Mouse (Mus musculus) heart, embryonic 13.5 days (tissue): ENCODE measurements at regions not wholly inside any gene's neighbourhood (a gene's known extent, or its start where the extent isn't known, plus 50 kb on each side); places are given as distances from the start of the nearest gene placed in this dataset.

Experiments
- ATAC-seq: fragments of 200-750 bp; cut with Nextera tagmentation; 2 replicates; pipeline ENCODE4 v1.8.0; 2017; ENCODE audit warnings: moderate TSS enrichment; ENCODE audit not compliant: insufficient number of reproducible peaks, low FRiP score, low TSS enrichment; ENCODE audit errors: extremely low read depth
- H3K27ac ChIP-seq: fragments of 300-500 bp; sonication (generic); replicated peaks from 2 replicates; pipeline ENCODE4 v1.5.1; 2015; ENCODE audit warnings: moderate library complexity, mild to moderate bottlenecking, inconsistent platforms
- H3K27me3 ChIP-seq: fragments of 300-500 bp; sonication (generic); replicated peaks from 2 replicates; pipeline ENCODE4 v1.6.1; 2015; ENCODE audit warnings: mild to moderate bottlenecking, inconsistent platforms
- H3K36me3 ChIP-seq: fragments of 300-500 bp; sonication (generic); 2 replicates; pipeline ENCODE4 v1.6.1; 2015; ENCODE audit warnings: mild to moderate bottlenecking, inconsistent platforms
- H3K4me1 ChIP-seq: fragments of 300-500 bp; sonication (generic); 2 replicates; pipeline ENCODE4 v1.6.1; 2015; ENCODE audit warnings: inconsistent platforms
- H3K4me2 ChIP-seq: fragments of 300-500 bp; sonication (generic); 2 replicates; pipeline ENCODE4 v1.6.1; 2015; ENCODE audit warnings: inconsistent platforms, mild to moderate bottlenecking, moderate library complexity
- H3K4me3 ChIP-seq: fragments of 300-500 bp; sonication (generic); 2 replicates; pipeline ENCODE4 v1.5.1; 2015; ENCODE audit warnings: moderate library complexity, mild to moderate bottlenecking, inconsistent platforms
- H3K9ac ChIP-seq: fragments of 300-500 bp; sonication (generic); 2 replicates; pipeline ENCODE4 v1.6.1; 2015; ENCODE audit warnings: inconsistent platforms, mild to moderate bottlenecking, moderate library complexity
- H3K9me3 ChIP-seq: fragments of 300-500 bp; sonication (generic); 2 replicates; pipeline ENCODE4 v1.6.1; 2016; ENCODE audit warnings: inconsistent platforms
- WGBS: fragments of 180-500 bp; shearing (Covaris S2); methylation state at CpG from one replicate; pipeline ENCODE4 v1.1.7; 2015; ENCODE audit warnings: mixed read lengths; 5-methylcytosine and 5-hydroxymethylcytosine counted together

- H3K27ac ChIP-seq = no peak overlapping the region
- H3K36me3 ChIP-seq = no peaks in the 10 kb centered on the region
- H3K9me3 ChIP-seq = no peaks in the 10 kb centered on the region
- no peak overlapping the region for H3K4me3 ChIP-seq
- H3K4me1 ChIP-seq = peaks cover 8% of the 10 kb centered on the region
- H3K9ac ChIP-seq = no peak overlapping the region
- no peak for ATAC-seq
- no peak overlapping the region for H3K4me2 ChIP-seq
- H3K27me3 ChIP-seq = no peaks in the 10 kb centered on the region
- 70% methylated on average over 2 of the region's 2 CpGs for WGBS
These were observed 72.1 kb downstream of the Cdc42ep3 start for GRCm38 (mm10) chr17:79282771-79283170.

- Histone ChIP-seq H3K4me3 (no peak overlapping the region), H3K36me3 (no peaks in the 10 kb centered on the region), H3K9ac (no peak overlapping the region), H3K27me3 (no peaks in the 10 kb centered on the region), H3K4me2 (no peak overlapping the region), H3K27ac (no peak overlapping the region), H3K9me3 (no peaks in the 10 kb centered on the region), H3K4me1 (0 out of 2 replicates have a peak, but pooled peaks cover 3% of the 10 kb centered on the region)
- 72% methylated on average over 8 of the region's 8 CpGs for WGBS
- ATAC-seq = no peak
These were observed 81.3 kb downstream of the Cdc42ep3 start for GRCm38 (mm10) chr17:79273551-79273950.

GRCm38 (mm10) chr17:79259691-79260090 is 95.2 kb downstream of the Cdc42ep3 start:
- H3K4me1 ChIP-seq = 0 out of 2 replicates have a peak, but pooled peaks cover 10% of the 10 kb centered on the region
- H3K9me3 ChIP-seq = no peaks in the 10 kb centered on the region
- H3K36me3 ChIP-seq = no peaks in the 10 kb centered on the region
- no peak overlapping the region for H3K27ac ChIP-seq
- no peak for ATAC-seq
- H3K4me2 ChIP-seq = no peak overlapping the region
- no peak overlapping the region for H3K4me3 ChIP-seq
- H3K27me3 ChIP-seq = no peaks in the 10 kb centered on the region
- H3K9ac ChIP-seq = no peak overlapping the region
- 46% methylated on average over 5 of the region's 5 CpGs for WGBS

GRCm38 (mm10) chr17:79246962-79247902 is 107.7 kb downstream of the Cdc42ep3 start:
- Histone ChIP-seq H3K27me3 (no peaks in the 10 kb centered on the region), H3K9ac (no peak overlapping the region), H3K4me3 (no peak overlapping the region), H3K4me2 (no peak overlapping the region), H3K36me3 (no peaks in the 10 kb centered on the region), H3K4me1 (no peaks in the 10 kb centered on the region), H3K27ac (no peak overlapping the region), H3K9me3 (peaks cover 6% of the 10 kb centered on the region)
- 75% methylated on average over 9 of the region's 9 CpGs for WGBS
- ATAC-seq = no peak

GRCm38 (mm10) chr17:79244121-79244520 is 110.8 kb downstream of the Cdc42ep3 start:
- no peak overlapping the region for H3K27ac ChIP-seq
- ATAC-seq = no peak
- H3K27me3 ChIP-seq = no peaks in the 10 kb centered on the region
- no peaks in the 10 kb centered on the region for H3K4me1 ChIP-seq
- H3K9ac ChIP-seq = no peak overlapping the region
- H3K4me3 ChIP-seq = no peak overlapping the region
- H3K4me2 ChIP-seq = no peak overlapping the region
- peaks cover 6% of the 10 kb centered on the region for H3K9me3 ChIP-seq
- H3K36me3 ChIP-seq = no peaks in the 10 kb centered on the region
- WGBS = 79% methylated on average over 11 of the region's 11 CpGs

- no peaks in the 10 kb centered on the region for H3K36me3 ChIP-seq
- no peak overlapping the region for H3K27ac ChIP-seq
- H3K4me1 ChIP-seq = no peaks in the 10 kb centered on the region
- ATAC-seq = no peak
- no peak overlapping the region for H3K4me2 ChIP-seq
- no peak overlapping the region for H3K9ac ChIP-seq
- H3K9me3 ChIP-seq = peaks cover 6% of the 10 kb centered on the region
- no peak overlapping the region for H3K4me3 ChIP-seq
- WGBS = 89% methylated on average over 2 of the region's 2 CpGs
- H3K27me3 ChIP-seq = no peaks in the 10 kb centered on the region
These were observed 111.5 kb downstream of the Cdc42ep3 start for GRCm38 (mm10) chr17:79243426-79243825.

GRCm38 (mm10) chr17:79241489-79241888 is 113.4 kb downstream of the Cdc42ep3 start:
- no peak for ATAC-seq
- H3K9me3 ChIP-seq = peaks cover 6% of the 10 kb centered on the region
- no peak overlapping the region for H3K4me2 ChIP-seq
- H3K4me1 ChIP-seq = no peaks in the 10 kb centered on the region
- no peak overlapping the region for H3K27ac ChIP-seq
- H3K36me3 ChIP-seq = no peaks in the 10 kb centered on the region
- no peak overlapping the region for H3K9ac ChIP-seq
- WGBS = 74% methylated on average over 3 of the region's 3 CpGs
- H3K27me3 ChIP-seq = no peaks in the 10 kb centered on the region
- no peak overlapping the region for H3K4me3 ChIP-seq

GRCm38 (mm10) chr17:79236244-79236781 is 118.6 kb downstream of the Cdc42ep3 start:
- Histone ChIP-seq H3K27ac (no peak overlapping the region), H3K27me3 (no peaks in the 10 kb centered on the region), H3K4me1 (no peaks in the 10 kb centered on the region), H3K9me3 (no peaks in the 10 kb centered on the region), H3K4me3 (no peak overlapping the region), H3K4me2 (no peak overlapping the region), H3K9ac (no peak overlapping the region), H3K36me3 (no peaks in the 10 kb centered on the region)
- ATAC-seq = no peak
- WGBS = 36% methylated on average over 3 of the region's 3 CpGs

- Histone ChIP-seq H3K9ac (no peak overlapping the region), H3K27me3 (no peaks in the 10 kb centered on the region), H3K27ac (no peak overlapping the region), H3K4me1 (no peaks in the 10 kb centered on the region), H3K9me3 (no peaks in the 10 kb centered on the region), H3K36me3 (no peaks in the 10 kb centered on the region), H3K4me3 (no peak overlapping the region), H3K4me2 (0 out of 2 replicates have a peak overlapping the region, but pooled peaks have one; percentile 4)
- ATAC-seq = no peak
- WGBS = 67% methylated on average over 25 of the region's 25 CpGs
These were observed 124.0 kb downstream of the Cdc42ep3 start for GRCm38 (mm10) chr17:79230653-79231489.

GRCm38 (mm10) chr17:79206563-79206962 is 148.3 kb downstream of the Cdc42ep3 start:
- Histone ChIP-seq H3K4me1 (no peaks in the 10 kb centered on the region), H3K27ac (no peak overlapping the region), H3K9me3 (peaks cover 17% of the 10 kb centered on the region), H3K9ac (no peak overlapping the region), H3K4me3 (no peak overlapping the region), H3K27me3 (no peaks in the 10 kb centered on the region), H3K4me2 (no peak overlapping the region), H3K36me3 (no peaks in the 10 kb centered on the region)
- WGBS = 83% methylated on average over 1 of the region's 1 CpGs
- ATAC-seq = no peak

GRCm38 (mm10) chr17:79206111-79206510 is 148.8 kb downstream of the Cdc42ep3 start:
- Histone ChIP-seq H3K9ac (no peak overlapping the region), H3K36me3 (no peaks in the 10 kb centered on the region), H3K4me2 (no peak overlapping the region), H3K4me3 (no peak overlapping the region), H3K4me1 (no peaks in the 10 kb centered on the region), H3K9me3 (peaks cover 17% of the 10 kb centered on the region), H3K27ac (no peak overlapping the region), H3K27me3 (no peaks in the 10 kb centered on the region)
- 86% methylated on average over 4 of the region's 4 CpGs for WGBS
- ATAC-seq = no peak
